Mouse (Mus musculus) spleen, adult 12 weeks (tissue): Measurements from ENCODE around the gene Hoxa7.

ENCODE experiments used
- DNase-seq: peaks from one replicate; pipeline ENCODE4 v3.0.0; 2022; ENCODE audit warnings: low spot score

The Hoxa7 gene

GRCm38 (mm10) chr6:52212556-52213118, 9.0 kb downstream of the Hoxa7 start:
- DNase-seq, result no peak

GRCm38 (mm10) chr6:52211961-52212360, 9.7 kb downstream of the Hoxa7 start:
- DNase-seq, result no peak

DNA sequence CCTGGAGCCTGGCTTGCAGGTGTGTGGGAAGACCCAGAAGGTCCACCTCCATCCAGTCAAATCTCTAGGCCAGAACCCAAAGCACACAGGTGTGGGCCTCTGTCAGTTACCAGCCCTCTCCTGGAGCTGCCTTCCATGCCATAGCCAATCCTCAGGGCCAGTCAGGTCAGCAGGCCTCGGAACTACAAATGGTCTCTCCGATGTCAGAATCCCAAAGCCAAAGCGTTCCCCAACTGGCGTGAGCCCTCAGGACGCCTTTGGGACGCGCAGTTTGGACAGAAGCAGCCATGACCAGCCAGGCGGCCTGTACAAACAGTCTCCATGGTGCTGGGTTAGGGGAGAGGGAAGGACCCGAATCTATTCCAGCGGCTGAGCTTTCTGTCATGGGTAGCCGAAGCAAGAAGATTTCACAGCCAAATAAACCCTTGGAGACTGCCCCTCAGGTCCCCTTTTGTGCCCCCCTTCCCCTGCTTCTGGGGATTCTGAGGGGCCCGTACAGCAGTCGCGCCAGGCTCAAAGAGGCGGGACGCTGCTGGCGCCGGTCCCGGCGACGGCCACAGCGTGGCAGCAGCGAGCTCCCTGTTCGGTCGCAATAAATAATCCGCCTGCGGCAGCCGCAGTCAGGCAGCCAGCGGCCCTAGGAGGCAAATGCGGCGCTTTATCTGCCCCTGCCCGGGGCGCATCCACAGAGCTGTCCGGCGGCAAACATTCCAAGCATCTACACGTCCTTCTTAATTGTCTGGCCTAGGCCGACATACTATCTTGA, 10.3 kb downstream of the Hoxa7 start:
- DNase-seq, result peak; percentile 50

GRCm38 (mm10) chr6:52209685-52210046, 12.0 kb downstream of the Hoxa7 start:
- DNase-seq, result no peak

GRCm38 (mm10) chr6:52208868-52209684, 12.6 kb downstream of the Hoxa7 start:
- no peak for DNase-seq

DNA sequence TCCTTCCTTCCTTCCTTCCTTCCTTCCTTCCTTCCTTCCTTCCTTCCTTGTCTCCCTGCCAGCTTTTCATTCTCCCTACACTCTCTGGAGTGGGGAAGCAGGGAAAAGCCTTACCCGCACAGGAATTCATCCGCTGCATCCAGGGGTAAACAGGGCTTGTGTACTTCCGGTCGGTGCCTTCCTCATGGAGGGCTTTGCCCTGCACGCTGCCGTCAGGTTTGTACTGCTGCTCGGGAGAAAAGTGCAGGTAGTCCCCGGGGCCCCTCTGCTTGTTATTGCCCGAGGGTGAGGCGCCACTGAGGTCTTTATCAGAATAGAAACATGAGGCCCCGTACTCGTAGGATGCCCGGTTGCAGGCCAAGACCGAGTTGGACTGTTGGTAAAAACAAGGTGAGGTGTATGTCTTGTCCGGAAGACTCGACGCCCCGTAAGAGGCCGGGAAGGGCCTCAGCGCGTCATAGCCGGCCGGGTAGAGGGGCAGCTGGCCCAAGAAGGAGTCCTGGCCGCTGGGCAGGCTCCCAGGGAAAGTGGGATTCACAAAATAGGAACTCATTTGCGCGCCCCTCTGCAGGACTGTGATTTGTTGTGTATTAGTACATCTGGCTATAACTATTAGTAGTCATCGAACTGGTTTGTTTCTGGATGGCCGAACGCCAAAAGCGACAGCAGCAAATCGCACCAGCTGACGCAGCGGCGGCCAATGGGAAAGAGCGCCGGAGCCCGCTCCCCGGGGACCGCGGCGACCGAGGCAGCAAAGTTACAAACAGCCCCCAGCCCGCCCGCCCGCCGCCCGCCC, 13.4 kb downstream of the Hoxa7 start, which contains the start of gene Hoxa6:
TSS of gene Hoxa6 (minus strand) at position 651 of the 796 bp plus-strand sequence.
- no peak for DNase-seq

- no peak for DNase-seq
Observed at GRCm38 (mm10) chr6:52207684-52207976, 14.0 kb downstream of the Hoxa7 start.

DNA sequence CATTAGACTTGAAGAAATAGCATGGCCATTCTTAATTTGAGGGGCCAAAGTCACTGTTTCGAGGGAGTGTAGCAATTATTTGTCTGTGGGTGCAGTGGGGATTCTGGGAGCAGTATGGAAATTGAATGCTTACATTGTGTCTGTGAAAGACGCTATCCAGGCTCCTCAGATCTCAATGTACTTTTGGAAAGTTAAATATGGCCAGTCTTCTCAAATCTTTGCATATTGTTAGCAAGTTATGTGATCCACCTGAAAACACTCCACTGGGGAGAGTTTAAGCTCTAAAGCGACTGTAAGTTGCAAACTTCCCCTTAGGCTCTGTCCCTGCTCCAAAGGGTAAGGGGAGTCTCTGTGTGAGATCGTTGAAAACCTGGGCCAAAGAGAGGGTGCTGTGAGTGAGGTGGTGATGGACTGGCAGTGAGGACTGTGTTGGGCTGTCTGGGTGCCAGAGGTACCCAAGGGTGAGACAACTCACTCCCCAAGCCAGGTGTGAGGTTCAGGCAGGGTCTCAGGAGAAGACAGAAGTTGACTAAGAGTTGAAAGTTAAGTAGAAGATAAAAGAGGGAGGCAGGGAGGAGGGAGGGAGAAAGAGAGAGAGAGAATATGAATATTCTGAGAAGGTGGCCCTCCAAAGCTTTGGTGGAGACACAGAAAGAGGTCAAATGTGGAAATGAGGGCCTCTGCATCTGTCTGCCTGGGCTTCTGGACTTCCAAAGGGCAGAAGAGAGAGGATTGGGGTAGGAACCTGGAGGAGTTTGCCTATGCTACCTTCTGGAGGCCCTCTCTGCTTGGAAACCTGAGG, 14.6 kb downstream of the Hoxa7 start:
- no peak for DNase-seq

DNA sequence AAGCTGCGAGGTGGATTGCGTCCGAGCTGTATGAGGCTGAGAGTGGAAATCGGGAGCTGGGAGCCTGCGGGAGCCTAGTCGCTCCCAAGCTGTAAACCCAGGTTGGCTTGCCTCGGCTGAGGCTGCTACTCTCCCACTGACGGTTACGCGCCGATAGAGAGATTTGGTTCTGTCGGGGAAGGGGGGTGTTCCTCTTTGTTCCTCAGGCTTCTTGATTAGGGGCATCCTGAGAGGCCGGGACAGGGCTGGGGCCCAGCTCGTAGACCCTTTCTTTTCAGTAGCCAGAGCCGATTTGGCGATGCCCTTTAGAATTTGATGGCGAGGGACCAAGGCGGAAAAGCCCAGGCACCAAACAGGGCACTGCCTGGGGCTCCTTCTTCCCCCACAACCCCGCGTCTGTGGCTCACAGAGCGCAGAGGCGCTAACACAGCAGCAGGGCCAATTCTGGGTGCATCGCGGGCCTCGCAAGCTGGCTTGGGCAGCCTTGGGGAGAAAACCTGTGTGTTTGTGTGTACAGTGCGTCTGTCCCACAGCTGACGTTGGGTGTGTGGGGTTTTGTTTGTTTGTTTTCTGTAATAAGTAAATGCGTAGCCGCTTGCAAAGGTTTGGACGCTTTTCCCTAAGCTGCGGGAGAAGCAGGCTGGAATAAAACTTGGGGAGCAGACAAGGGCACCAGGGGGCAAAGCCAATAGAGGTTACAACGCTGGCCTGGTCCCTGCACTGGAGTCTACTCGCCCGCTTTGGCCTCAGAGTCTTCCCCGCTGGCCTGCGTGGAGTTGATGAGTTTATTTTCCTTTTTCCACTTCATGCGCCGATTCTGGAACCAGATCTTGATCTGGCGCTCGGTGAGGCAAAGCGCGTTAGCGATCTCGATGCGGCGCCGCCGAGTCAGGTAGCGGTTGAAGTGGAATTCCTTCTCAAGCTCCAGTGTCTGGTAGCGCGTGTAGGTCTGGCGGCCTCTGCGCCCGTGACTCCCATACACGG, 15.7 kb downstream of the Hoxa7 start:
- DNase-seq, result no peak

DNA sequence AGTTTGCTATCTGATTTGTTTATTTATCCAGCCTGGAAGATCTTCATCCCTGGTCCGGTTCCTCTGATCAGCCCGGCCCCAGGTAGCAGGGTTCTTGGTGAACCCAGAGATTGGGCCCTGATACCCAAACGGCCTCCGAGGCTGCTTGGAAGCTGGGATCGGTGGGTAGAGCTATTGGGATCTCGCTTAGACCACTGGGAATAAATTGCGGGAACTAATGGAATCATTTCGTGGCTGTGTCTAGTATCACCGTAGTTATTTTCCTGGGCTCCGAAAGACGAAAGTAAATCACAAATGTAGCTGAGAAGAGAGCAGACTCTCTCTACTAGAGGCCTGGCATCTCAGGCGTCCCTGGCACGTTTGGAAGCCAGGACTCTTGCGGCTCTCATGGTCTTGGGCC, 16.4 kb downstream of the Hoxa7 start:
- no peak for DNase-seq

- DNase-seq, result no peak
Observed at GRCm38 (mm10) chr6:52204050-52204752, 17.5 kb downstream of the Hoxa7 start, which contains the start of gene Hoxa5. TSS of gene Hoxa5 (minus strand) at chr6:52204587.

- DNase-seq, result no peak
Observed at GRCm38 (mm10) chr6:52203371-52204049, 18.1 kb downstream of the Hoxa7 start.

DNA sequence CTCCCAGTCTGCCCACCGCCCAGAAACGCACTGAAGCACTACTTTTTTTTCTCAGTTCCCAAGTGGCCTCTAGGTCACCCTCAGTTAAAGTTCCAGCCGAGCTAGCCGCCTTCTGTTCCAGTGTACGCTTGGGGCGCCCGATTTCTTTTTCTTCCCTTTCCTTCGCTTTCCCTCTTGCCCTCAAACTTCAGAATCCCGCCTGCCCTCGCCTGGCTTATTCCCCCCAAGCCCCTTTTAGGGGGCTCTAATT, 18.6 kb downstream of the Hoxa7 start:
- DNase-seq, result no peak

GRCm38 (mm10) chr6:52202362-52203120, 19.1 kb downstream of the Hoxa7 start:
- no peak for DNase-seq

GRCm38 (mm10) chr6:52201269-52201668, 20.4 kb downstream of the Hoxa7 start:
- no peak for DNase-seq

DNA sequence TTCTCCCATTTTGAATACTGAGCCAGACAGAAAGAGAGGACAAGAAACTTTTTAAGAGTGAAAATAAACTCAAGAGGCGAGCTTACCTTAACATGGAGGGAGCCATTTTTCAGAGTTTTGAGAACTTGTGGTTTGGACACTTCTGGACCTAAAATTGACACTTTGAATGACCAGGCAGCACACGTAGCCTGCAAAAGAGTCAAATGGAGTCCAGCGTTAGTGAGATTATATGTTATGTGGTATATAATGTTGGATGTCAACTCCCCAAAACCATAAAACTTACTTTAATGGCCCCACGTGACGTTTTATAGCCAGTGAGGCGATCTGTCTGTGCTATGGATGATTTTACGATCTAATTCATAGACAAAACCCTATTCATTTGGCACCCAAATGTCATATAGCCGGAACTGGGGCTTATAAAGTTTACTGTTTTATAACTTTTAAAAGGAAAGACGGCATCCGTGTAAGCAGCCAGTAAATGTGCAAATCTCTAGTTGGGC, 20.9 kb downstream of the Hoxa7 start:
- DNase-seq, result no peak

GRCm38 (mm10) chr6:52200073-52200750, 21.4 kb downstream of the Hoxa7 start:
- no peak for DNase-seq

GRCm38 (mm10) chr6:52197271-52197670, 24.4 kb downstream of the Hoxa7 start:
- DNase-seq, result no peak
